Mouse (Mus musculus) kidney, embryonic 16.5 days (tissue): Measurements from ENCODE around the gene Ms4a6c. TPM values are rescaled to one million over a fixed set of nuclear protein-coding genes. Genes with fewer than 3 reads are reported as not detected.
"Not testable (repeated sequence)": the region's sequence is repeated elsewhere in the genome, so short reads cannot be mapped to it uniquely, and the experiment has no call there.

ENCODE experiments used
- ATAC-seq: fragments of 200-750 bp; cut with Nextera tagmentation; 2 replicates; pipeline ENCODE4 v1.8.0; 2017; ENCODE audit warnings: moderate TSS enrichment; ENCODE audit not compliant: low FRiP score, low TSS enrichment
- H3K27ac ChIP-seq: fragments of 300-500 bp; sonication (generic); 2 replicates; pipeline ENCODE4 v1.5.1; 2014; ENCODE audit warnings: low read length
- H3K27me3 ChIP-seq: fragments of 300-500 bp; sonication (generic); 2 replicates; pipeline ENCODE4 v1.6.1; 2014; ENCODE audit warnings: low read length, control low read depth, mixed read lengths; ENCODE audit not compliant: insufficient read depth
- H3K36me3 ChIP-seq: fragments of 300-500 bp; sonication (generic); 2 replicates; pipeline ENCODE4 v1.6.1; 2014; ENCODE audit warnings: low read length, control low read depth, mixed read lengths; ENCODE audit not compliant: insufficient read depth
- H3K4me1 ChIP-seq: fragments of 300-500 bp; sonication (generic); 2 replicates; pipeline ENCODE4 v1.6.1; 2014; ENCODE audit warnings: low read length, control low read depth, mixed read lengths; ENCODE audit not compliant: insufficient read depth
- H3K4me2 ChIP-seq: fragments of 300-500 bp; sonication (generic); replicated peaks from 2 replicates; pipeline ENCODE4 v1.6.1; 2014; ENCODE audit warnings: low read depth, low read length
- H3K4me3 ChIP-seq: fragments of 300-500 bp; sonication (generic); 2 replicates; pipeline ENCODE4 v1.5.1; 2014; ENCODE audit warnings: mild to moderate bottlenecking, low read length
- H3K9ac ChIP-seq: fragments of 300-500 bp; sonication (generic); replicated peaks from 2 replicates; pipeline ENCODE4 v1.6.1; 2014; ENCODE audit warnings: low read length
- H3K9me3 ChIP-seq: fragments of 300-500 bp; sonication (generic); 2 replicates; pipeline ENCODE4 v1.6.1; 2016; ENCODE audit warnings: low read length, control low read depth
- WGBS: fragments of 180-500 bp; shearing (Covaris S2); extraction: QIAGEN DNeasy Blood & Tissue Kit; methylation state at CpG from one replicate; pipeline ENCODE4 v1.1.7; 2014; 5-methylcytosine and 5-hydroxymethylcytosine counted together
- polyA plus RNA-seq: library from polyadenylated mRNA; unstranded; fragments of >200 nt; fragmentation: Nextera tagmentation; extraction: Ambion mirVana; gene quantifications from 2 replicates; pipeline ENCODE4 v1.2.1, GENCODE M21; 2015

Gene Ms4a6c
- polyA plus RNA-seq, 1 experiment from 2014 or later: 4.6 TPM

DNA sequence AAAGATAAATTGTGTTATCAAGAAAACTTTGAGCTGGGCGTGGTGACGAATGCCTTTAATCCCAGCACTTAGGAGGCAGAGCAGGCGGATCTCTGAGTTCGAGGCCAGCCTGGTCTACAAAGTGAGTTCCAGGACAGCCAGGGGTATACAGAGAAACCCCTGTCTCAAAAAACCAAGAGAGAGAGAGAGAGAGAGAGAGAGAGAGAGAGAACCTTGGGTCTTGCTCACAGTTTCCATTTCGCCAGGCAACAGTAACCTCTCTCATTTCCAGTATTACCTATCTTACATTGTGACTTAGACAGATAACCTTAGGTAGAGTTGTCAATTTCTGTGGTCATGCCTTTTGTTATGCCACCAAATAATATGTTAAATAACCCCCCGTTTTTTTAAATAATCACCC is 27.2 kb downstream of the Ms4a6c start:
- Histone ChIP-seq H3K4me1 (no peaks in the 10 kb centered on the region), H3K9me3 (no peaks in the 10 kb centered on the region), H3K36me3 (no peaks in the 10 kb centered on the region), H3K9ac (no peak overlapping the region), H3K27me3 (no peaks in the 10 kb centered on the region), H3K27ac (no peak overlapping the region), H3K4me2 (no peak overlapping the region), H3K4me3 (no peak overlapping the region)
- no peak for ATAC-seq
- WGBS: 80% methylated on average over 6 of the region's 6 CpGs

DNA sequence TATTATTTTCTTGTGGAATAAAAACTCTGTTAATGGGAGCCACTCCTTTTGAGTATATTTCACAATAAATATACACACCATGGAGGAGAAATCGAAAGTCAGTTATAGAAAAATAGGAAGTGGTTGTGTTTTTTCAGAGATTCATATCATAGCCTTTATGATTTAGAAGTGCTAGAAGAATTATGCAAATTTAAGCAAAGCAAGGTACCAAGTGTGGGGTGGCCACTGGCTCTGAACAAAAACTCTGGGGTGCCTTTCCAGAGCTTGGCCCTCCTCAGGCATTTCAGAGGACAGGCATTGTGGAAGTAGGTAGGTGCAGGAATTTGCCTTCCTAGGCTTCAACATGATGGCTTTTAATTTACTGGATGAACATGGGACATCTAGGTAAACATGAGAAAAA is 28.1 kb downstream of the Ms4a6c start:
- H3K27ac ChIP-seq, H3K27me3 ChIP-seq, H3K9me3 ChIP-seq, ATAC-seq, H3K36me3 ChIP-seq, H3K4me3 ChIP-seq, H3K9ac ChIP-seq, H3K4me1 ChIP-seq, H3K4me2 ChIP-seq: not testable (repeated sequence)
- WGBS: 71% methylated on average over 1 of the region's 1 CpGs

DNA sequence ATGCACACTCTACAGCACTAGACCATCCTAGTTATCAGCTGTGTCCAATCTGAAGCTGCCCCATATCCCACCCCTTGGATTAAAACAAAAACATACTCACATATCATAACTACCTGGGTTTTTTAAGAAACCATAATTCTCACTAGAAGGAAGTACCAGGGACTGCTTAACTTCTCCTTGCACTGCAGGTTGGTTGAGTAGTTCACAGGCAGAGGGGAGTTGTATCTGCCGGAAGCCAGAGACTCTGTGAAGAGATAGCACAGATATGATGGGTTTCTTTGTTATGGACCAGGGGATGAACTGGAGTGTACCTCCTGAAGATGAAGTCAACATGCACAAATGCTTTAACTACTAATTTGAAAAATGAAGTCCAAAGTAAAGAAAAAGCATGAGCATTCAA is 31.6 kb downstream of the Ms4a6c start:
- Histone ChIP-seq H3K9ac (no peak overlapping the region), H3K4me2 (no peak overlapping the region), H3K36me3 (no peaks in the 10 kb centered on the region), H3K9me3 (no peaks in the 10 kb centered on the region), H3K27ac (no peak overlapping the region), H3K4me3 (no peak overlapping the region), H3K4me1 (no peaks in the 10 kb centered on the region), H3K27me3 (no peaks in the 10 kb centered on the region)
- no peak for ATAC-seq
- WGBS: 87% methylated on average over 1 of the region's 1 CpGs

- H3K27me3 ChIP-seq: no peaks in the 10 kb centered on the region
- no peak overlapping the region for H3K4me2 ChIP-seq
- no peaks in the 10 kb centered on the region for H3K36me3 ChIP-seq
- 84% methylated on average over 4 of the region's 4 CpGs for WGBS
- ATAC-seq: no peak
- no peaks in the 10 kb centered on the region for H3K4me1 ChIP-seq
- H3K27ac ChIP-seq: no peak overlapping the region
- H3K9ac ChIP-seq: no peak overlapping the region
- no peak overlapping the region for H3K4me3 ChIP-seq
- H3K9me3 ChIP-seq: no peaks in the 10 kb centered on the region
Observed at GRCm38 (mm10) chr19:11501326-11501725, 32.2 kb downstream of the Ms4a6c start.

GRCm38 (mm10) chr19:11504857-11505256 is 35.7 kb downstream of the Ms4a6c start:
- Histone ChIP-seq H3K9ac (no peak overlapping the region), H3K4me3 (no peak overlapping the region), H3K4me1 (no peaks in the 10 kb centered on the region), H3K4me2 (no peak overlapping the region), H3K9me3 (no peaks in the 10 kb centered on the region), H3K36me3 (no peaks in the 10 kb centered on the region), H3K27ac (no peak overlapping the region), H3K27me3 (no peaks in the 10 kb centered on the region)
- ATAC-seq: no peak
- WGBS: 80% methylated on average over 1 of the region's 1 CpGs

DNA sequence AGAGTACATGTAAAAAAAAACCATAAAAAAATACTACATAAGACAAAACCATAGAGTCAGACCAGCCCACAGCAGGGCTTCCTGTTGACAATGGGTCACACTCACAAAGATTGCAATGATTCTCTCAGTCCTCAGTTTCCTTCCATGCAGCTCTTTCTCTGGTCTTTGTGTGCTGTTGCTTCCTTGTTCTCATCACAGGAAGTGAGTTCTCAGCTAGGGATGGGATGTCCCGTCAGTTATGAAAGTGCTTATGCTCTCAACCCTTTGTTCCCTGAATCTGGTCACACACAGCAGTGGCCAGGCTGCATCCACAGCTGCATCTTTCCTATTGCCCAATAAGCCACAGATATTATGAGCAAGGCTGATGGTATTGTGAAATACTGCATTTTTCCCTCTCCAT is 44.3 kb downstream of the Ms4a6c start:
- 59% methylated on average over 1 of the region's 1 CpGs for WGBS
- H3K4me1 ChIP-seq: no peaks in the 10 kb centered on the region
- no peak overlapping the region for H3K4me3 ChIP-seq
- H3K36me3 ChIP-seq: no peaks in the 10 kb centered on the region
- ATAC-seq: no peak
- no peak overlapping the region for H3K9ac ChIP-seq
- no peak overlapping the region for H3K27ac ChIP-seq
- H3K27me3 ChIP-seq: no peaks in the 10 kb centered on the region
- H3K4me2 ChIP-seq: no peak overlapping the region
- H3K9me3 ChIP-seq: no peaks in the 10 kb centered on the region

DNA sequence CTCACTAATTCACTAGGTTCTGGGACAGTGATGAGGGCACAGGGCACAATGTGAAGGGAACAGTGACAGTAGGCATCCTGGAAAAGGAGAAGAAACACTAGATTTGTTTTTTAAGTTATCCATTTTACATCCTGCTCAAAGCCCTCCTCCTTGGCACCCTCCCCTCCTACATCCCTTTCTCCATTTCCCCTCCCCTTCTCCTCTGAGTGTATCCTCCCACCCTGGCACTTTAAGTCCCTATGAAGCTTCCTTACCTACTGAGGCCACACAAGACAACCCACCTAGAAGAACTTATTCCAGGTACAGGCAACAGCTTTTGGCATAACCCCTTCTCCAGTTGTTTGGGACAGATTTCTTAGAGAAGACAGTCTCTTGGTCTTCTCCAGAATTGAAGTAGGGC is 47.1 kb downstream of the Ms4a6c start, which contains the start of gene Ms4a6b:
TSS of gene Ms4a6b (plus strand) at position 267 of the 400 bp plus-strand sequence.
- H3K4me1 ChIP-seq: no peaks in the 10 kb centered on the region
- no peaks in the 10 kb centered on the region for H3K27me3 ChIP-seq

DNA sequence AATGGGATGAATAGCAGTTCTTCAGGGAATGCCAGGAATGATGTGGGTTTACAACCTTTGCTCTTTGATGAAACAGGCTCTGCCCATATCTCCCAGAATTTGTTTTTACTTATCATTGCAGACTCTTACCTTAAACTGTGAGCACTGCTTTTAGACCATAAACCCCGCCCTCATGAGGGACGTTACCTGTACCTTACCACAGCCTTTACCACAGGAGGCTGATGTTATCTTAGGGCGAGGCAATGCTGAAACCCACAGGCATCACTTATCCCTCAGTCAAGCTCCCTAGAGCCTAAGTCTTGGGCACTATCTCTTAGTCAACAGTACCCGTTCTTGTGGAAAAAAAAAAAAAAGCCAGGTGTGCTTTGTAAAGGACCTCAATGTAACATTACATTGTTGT is 47.7 kb downstream of the Ms4a6c start:
- Histone ChIP-seq H3K4me3 (no peak overlapping the region), H3K9me3 (no peaks in the 10 kb centered on the region), H3K4me1 (no peaks in the 10 kb centered on the region), H3K9ac (no peak overlapping the region), H3K4me2 (no peak overlapping the region), H3K27me3 (no peaks in the 10 kb centered on the region), H3K27ac (no peak overlapping the region), H3K36me3 (no peaks in the 10 kb centered on the region)
- no peak for ATAC-seq
- 69% methylated on average over 4 of the region's 4 CpGs for WGBS

More for the DNA sequence above, 47.1 kb downstream of the Ms4a6c start, which contains the start of gene Ms4a6b:
- H3K4me3 ChIP-seq: no peak within 1 kb of the TSS
- H3K4me2 ChIP-seq: no peak within 1 kb of the TSS
- no peak within 1 kb of the TSS for H3K9ac ChIP-seq
- H3K36me3 ChIP-seq: no peaks in the 10 kb centered on the region
- no peaks in the 10 kb centered on the region for H3K9me3 ChIP-seq
- no peak within 1 kb of the TSS for H3K27ac ChIP-seq
- no peak for ATAC-seq

DNA sequence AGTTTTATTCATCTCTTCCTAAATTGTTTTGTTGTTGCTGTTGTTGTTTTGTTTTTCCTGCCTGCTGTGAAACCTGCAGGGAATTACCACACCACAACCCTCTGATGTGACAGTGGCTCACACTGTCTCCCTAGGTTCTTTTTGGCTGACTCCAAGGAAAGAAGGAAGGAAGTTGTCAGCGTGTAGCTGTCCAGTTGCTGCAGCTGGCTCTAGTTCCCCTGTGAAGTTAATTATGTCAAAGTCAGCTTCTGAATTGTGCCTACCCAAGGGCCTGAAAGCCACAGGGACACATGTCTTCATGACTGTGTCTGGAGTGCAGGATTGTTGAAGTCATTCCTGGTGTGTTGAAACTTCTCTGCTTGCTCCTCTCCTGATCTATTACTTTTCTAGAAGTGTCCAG is 48.2 kb downstream of the Ms4a6c start:
- not testable (repeated sequence) for H3K4me1 ChIP-seq, H3K27ac ChIP-seq, H3K27me3 ChIP-seq, ATAC-seq, H3K9ac ChIP-seq, H3K36me3 ChIP-seq, H3K4me2 ChIP-seq, H3K9me3 ChIP-seq, H3K4me3 ChIP-seq
- 37% methylated on average over 1 of the region's 1 CpGs for WGBS

- not testable (repeated sequence) for H3K27ac ChIP-seq, H3K4me2 ChIP-seq, H3K9ac ChIP-seq, H3K4me1 ChIP-seq, H3K36me3 ChIP-seq, H3K27me3 ChIP-seq, H3K9me3 ChIP-seq, ATAC-seq, H3K4me3 ChIP-seq
- WGBS: 88% methylated on average over 2 of the region's 2 CpGs
Observed at GRCm38 (mm10) chr19:11518356-11518755, 49.2 kb downstream of the Ms4a6c start.

- H3K4me1 ChIP-seq: no peaks in the 10 kb centered on the region
- H3K36me3 ChIP-seq: no peaks in the 10 kb centered on the region
- no peaks in the 10 kb centered on the region for H3K9me3 ChIP-seq
- H3K4me3 ChIP-seq: no peak overlapping the region
- H3K27ac ChIP-seq: no peak overlapping the region
- no peak for ATAC-seq
- WGBS: 81% methylated on average over 3 of the region's 3 CpGs
- no peak overlapping the region for H3K9ac ChIP-seq
- H3K27me3 ChIP-seq: no peaks in the 10 kb centered on the region
- H3K4me2 ChIP-seq: no peak overlapping the region
Observed at GRCm38 (mm10) chr19:11520146-11520545, 51.0 kb downstream of the Ms4a6c start.
